Mouse (Mus musculus) layer of hippocampus, adult 18-20 months (tissue): ENCODE results near the gene Tal1. TPM values are rescaled to one million over a fixed set of nuclear protein-coding genes. Genes with fewer than 3 reads are reported as not detected.

Source experiments
- DNase-seq, 2 experiments: peaks; one replicate each; pipeline ENCODE4 v3.0.0; 2022; ENCODE audit warnings: low spot score in 2 of 2
- long read RNA-seq: library from polyadenylated mRNA; stranded (forward); transcript quantifications from one replicate; pipeline ENCODE4 v2.0.0, GENCODE M21; 2021
- total RNA-seq, 2 experiments: library from RNA; stranded (reverse); gene quantifications; 2 replicates each; pipeline ENCODE4 v1.2.3; 2021

Gene Tal1
- 1 to 10 TPM in 1 of 2 experiments, under 1 TPM in 1; 0.84 to 1.3 TPM for total RNA-seq
- long read RNA-seq, partial matches to known transcripts: 1 of 1 reads
- long read RNA-seq, other reads (novel, unspliced or antisense): 0 of 1 reads

DNA sequence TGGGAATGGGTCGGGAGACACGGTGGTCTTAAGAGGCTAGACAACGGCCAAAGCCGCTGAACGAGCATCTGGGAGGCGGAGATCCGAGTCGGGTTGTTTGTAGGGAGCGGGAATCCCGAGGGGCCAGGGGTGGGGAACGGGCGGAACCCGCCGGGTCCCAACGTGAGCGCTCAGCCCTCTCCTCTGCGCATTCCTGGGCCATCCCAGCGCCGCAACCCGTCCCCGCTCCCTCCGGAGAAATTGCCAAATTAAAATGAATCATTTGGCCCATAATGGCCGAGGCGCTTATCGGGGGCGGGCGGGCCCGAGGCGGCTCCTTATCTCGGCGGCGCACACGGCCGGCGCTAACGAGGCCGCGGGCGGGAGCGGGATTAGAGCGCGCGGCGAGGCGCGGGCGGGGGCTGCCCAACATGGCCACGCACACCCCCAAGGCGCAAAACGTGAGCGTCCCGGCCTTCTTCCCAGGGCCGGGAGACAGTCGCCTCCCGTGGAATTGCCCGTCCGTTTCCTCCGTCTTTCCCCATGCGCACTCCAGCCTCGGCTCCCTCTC is at the start of gene Tal1:
Gene Tal1 (plus strand): TSS at position 56 of the 550 bp plus-strand sequence.
- no peak for DNase-seq

- DNase-seq: no peak
Observed at GRCm38 (mm10) chr4:115014276-115014675, 42.0 kb upstream of the Tal1 start.

- DNase-seq: no peak
Observed at GRCm38 (mm10) chr4:115019997-115020396, 36.2 kb upstream of the Tal1 start.

DNA sequence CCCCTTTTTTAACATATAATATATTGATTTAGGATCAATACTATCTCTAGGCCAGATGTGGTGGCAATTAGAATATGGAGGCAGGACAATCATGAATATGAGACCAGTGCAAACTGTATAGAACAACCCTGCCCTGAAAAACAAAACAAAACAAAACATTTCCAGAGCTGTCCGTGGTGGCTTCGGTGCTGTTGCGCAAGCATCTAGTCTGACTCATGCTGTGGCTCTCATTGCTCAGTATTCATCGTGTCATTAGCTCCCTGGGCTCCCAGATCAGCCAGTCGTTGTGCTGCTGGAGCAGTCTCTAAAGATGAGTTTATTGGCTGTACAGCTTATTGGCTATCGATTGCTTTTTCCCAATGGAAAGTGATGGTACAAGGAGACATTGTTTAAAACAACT is 21.2 kb upstream of the Tal1 start:
- no peak for DNase-seq

DNA sequence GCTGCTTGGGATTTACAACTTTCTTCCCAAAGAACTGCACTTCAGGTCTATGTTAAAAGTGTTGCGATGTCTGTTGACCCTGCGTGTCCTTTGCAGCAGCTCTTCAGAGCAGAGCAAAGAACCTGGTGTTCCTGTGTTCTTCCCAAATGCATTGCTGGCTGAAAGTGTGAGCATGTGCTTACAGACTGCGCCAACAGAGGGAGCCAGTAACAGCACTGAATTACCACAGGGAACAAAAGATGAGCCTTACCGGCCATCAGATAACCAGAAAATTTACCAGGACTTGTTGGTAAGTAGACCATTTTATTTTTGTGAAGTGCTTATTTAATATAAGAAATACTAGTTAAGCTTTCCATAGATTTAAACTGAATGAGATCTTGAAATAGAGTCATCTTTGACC is 18.0 kb upstream of the Tal1 start:
- DNase-seq: peak in 1 of 2 experiments; percentile 61

DNA sequence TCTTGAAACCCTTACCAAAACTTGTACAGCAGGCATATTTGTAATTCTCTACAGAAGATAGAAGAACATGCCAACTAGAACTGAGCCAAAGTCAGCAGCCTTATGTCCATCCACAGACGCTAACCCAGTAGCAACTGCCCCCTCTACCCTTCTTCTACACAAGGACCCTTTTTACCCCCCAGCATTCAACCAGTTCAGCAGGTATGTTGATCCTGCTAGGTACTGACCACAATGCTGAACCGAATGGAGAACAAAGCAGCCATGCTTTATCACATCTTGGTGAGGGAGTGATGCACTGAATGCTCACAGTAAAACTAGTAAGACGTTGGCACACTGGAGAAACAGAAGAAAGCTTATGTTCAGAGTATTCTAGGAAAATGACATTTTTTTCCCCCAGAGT is 10.6 kb upstream of the Tal1 start:
- DNase-seq: no peak

- peak in 1 of 2 experiments; percentile 25 for DNase-seq
Observed at GRCm38 (mm10) chr4:115047750-115048149, 8.5 kb upstream of the Tal1 start.

DNA sequence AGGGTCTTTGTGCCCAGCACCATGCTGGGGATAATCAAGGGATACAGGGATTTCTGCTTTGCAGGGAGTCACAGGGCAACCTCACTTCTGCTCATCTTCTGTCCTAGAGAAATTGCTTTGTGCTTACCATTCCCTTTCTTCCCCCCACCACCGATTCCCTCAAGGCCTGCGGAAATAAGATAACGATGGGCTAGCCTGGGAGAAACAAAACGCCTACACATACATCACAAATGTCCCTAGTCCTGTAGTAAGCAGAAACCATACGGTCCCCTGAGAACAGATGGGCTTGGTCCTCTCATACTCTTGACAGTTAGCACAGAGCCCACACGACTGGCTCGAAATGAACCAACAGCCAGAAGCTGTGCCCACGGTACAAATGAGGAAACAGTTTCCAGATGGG is 8.0 kb upstream of the Tal1 start:
- peak in 1 of 2 experiments; percentile 25 for DNase-seq

DNA sequence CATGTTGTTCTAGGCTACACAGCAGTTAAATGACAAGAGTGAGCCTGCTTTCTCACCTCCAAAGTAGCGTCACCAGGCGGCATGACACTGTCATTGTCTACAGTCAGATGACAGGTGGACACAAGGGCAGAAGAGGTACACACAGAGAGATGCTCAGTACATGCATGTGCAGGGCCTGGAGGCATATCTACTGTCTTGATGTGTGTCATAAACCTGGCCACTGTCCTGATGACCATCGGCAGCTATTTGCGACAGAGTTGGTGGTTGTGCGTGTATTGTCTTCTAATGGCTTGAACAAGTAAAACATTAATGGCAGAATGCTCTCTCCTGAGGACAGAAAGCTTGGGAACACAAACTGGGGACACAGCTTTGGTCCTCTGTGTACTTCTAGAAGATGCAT is 5.0 kb upstream of the Tal1 start:
- no peak for DNase-seq

GRCm38 (mm10) chr4:115052343-115053005 is 3.8 kb upstream of the Tal1 start:
- DNase-seq: no peak

GRCm38 (mm10) chr4:115055044-115055443 is 1.2 kb upstream of the Tal1 start:
- no peak for DNase-seq

- no peak for DNase-seq
Observed at GRCm38 (mm10) chr4:115055691-115056090, 535 bp upstream of the Tal1 start.

- peak in 1 of 2 experiments; percentile 28 for DNase-seq
Observed at GRCm38 (mm10) chr4:115056921-115057673, 871 bp downstream of the Tal1 start.

- no peak for DNase-seq
Observed at GRCm38 (mm10) chr4:115057674-115058316, 1.6 kb downstream of the Tal1 start.

GRCm38 (mm10) chr4:115058317-115058761 is 2.1 kb downstream of the Tal1 start:
- DNase-seq: no peak

- DNase-seq: no peak
Observed at GRCm38 (mm10) chr4:115058871-115059590, 2.8 kb downstream of the Tal1 start.

GRCm38 (mm10) chr4:115059871-115060270 is 3.6 kb downstream of the Tal1 start:
- DNase-seq: no peak

- no peak for DNase-seq
Observed at GRCm38 (mm10) chr4:115060753-115061152, 4.5 kb downstream of the Tal1 start.

GRCm38 (mm10) chr4:115062540-115062874 is 6.3 kb downstream of the Tal1 start:
- no peak for DNase-seq

DNA sequence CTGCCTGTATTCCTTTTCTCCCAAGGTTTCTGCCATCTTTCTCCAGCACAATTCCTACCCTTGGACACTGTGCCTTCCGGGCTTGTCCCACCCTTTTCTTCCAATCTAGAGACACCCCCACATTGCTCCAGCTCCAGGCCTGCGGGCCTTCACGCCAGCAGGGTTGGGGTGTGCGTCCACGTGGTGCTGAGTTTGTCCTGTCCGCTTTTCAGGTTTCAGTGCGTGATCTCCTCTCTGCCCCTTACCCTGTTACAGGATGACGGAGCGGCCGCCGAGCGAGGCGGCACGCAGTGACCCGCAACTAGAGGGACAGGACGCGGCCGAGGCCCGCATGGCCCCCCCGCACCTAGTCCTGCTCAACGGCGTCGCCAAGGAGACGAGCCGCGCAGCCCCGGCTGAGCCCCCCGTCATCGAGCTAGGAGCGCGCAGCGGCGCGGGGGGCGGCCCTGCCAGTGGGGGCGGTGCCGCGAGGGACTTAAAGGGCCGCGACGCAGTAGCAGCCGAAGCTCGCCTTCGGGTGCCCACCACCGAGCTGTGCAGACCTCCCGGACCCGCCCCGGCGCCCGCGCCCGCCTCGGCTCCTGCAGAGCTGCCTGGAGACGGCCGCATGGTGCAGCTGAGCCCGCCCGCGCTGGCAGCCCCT is 6.8 kb downstream of the Tal1 start:
- DNase-seq: no peak
